Mouse (Mus musculus): ENCODE data around the gene Lrmda. TPM values are rescaled to one million over a fixed set of nuclear protein-coding genes. Genes with fewer than 3 reads are reported as not detected.

The Lrmda gene
- polyA plus RNA-seq, 1 experiment from 2014 or later = 0.94 TPM

DNA sequence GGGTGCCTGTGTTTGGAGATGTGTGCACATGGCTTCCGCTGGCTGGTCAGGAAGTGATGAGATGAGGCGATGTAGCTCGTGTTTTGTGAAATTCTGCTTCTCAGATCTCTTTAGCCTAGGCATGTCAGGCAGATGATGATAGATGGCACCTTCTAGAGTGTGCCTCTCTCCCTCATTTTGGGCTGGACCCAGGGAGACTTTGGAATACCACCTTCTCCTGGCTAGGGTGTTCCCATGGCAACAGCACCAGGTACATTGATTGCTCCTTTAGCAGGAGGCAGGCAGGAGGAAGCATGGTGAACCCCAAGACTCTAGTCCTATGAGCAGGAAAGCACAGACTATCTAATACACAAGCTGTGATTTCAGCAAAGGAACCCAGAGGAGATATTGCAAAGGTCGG lies 1076.9 kb downstream of the Lrmda start:
- ATAC-seq (ENCODE audit: insufficient read depth, low FRiP score) = no peak
- Histone ChIP-seq H3K27ac (ENCODE audit: low read length) (no peak overlapping the region), H3K27me3 (ENCODE audit: control insufficient read depth, insufficient read depth, low read length) (no peaks in the 10 kb centered on the region), H3K4me2 (ENCODE audit: low read depth, low read length) (no peak overlapping the region), H3K9ac (ENCODE audit: low read length) (no peak overlapping the region), H3K4me3 (replicated peaks; ENCODE audit: low read length) (no peak overlapping the region), H3K4me1 (ENCODE audit: control insufficient read depth, insufficient read depth, low read length) (no peaks in the 10 kb centered on the region), H3K9me3 (replicated peaks; ENCODE audit: control insufficient read depth, low read length) (no peaks in the 10 kb centered on the region), H3K36me3 (ENCODE audit: control insufficient read depth, insufficient read depth, low read length) (no peaks in the 10 kb centered on the region)
- 67% methylated on average over 4 of the region's 4 CpGs for WGBS

Small RNAs within 50 kb of the gene (microRNA-seq; reads per million reads assigned to microRNA genes)
- not detected for gene Gm27532

Other genes with a start within 250 kb of the Lrmda start
- gene Vdac2, start 194.5 kb upstream of the Lrmda start, polyA plus RNA-seq (2015; fragmentation: Nextera tagmentation; extraction: Ambion mirVana) = 289 and 297 TPM in 2 replicates
- 36.8 and 39.0 TPM in 2 replicates for gene Comtd1, start 170.7 kb upstream of the Lrmda start, polyA plus RNA-seq (2015; fragmentation: Nextera tagmentation; extraction: Ambion mirVana)
- gene Zfp503, start 30.1 kb upstream of the Lrmda start, polyA plus RNA-seq (2015; fragmentation: Nextera tagmentation; extraction: Ambion mirVana) = 7.1 and 10.1 TPM in 2 replicates